Mouse (Mus musculus) thymus, postnatal 36 days (tissue): Measurements from ENCODE around the gene Ahrr.

Source experiments
- DNase-seq, 2 experiments: peaks; one replicate each; pipeline ENCODE4 v3.0.0; 2022; ENCODE audit warnings: mixed read lengths in 2 of 2

Ahrr gene

GRCm38 (mm10) chr13:74237574-74237973 lies 54.6 kb downstream of the Ahrr start:
- DNase-seq: no peak

DNA sequence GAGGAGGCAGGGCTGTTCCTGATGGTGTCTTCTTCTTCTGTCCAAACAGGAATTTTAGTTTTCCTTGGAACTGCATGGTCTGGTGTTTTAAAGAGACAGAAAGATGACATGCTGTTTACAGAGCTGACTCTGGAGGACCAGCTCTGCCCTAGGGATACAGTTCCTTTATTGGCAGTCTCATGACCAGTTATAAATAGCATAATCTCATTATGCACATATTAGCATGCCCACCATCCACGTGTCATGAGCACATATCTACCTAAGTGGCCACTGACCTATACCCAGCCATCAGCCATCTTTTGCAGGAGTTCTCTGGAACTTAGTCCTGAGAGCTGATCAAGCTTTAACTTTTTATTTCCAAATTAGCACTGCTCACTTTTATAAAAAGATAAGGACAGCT lies 71.5 kb downstream of the Ahrr start:
- no peak for DNase-seq

- DNase-seq: no peak
Observed at GRCm38 (mm10) chr13:74218441-74218840, 73.7 kb downstream of the Ahrr start.

GRCm38 (mm10) chr13:74208986-74209345 lies 83.2 kb downstream of the Ahrr start:
- peak; percentile 27 to 31 for DNase-seq

DNA sequence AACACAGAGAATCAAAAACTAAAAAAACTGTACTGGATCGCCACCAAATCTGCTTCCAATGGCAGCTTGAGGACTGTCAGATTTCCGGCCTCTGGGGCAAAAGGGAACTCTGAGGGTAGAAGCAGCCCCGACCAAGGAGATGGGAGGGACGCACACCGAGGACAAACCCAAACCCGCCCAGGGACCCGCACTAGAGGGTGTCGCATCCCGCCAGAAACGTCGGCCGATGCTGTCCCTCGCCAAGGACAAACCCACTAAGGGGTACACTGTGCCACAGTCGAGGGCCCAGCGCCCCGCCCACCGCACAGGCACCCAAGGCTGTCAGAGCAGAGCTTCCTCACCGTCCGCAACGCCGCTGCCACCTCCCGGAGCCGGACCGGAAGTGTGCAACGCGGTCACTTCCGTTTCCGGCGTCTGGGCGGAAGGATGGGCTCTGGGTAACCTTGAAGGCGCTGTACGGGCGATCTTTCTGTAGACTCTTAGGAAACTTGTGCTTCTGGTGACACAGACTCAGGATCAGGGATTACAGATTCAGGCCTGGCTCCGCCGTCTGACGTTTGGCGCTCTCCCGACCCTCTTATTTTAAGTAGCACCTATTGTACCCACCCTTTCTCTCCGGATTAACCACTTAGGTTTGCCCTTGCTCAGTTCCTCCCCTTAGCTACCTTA lies 83.7 kb downstream of the Ahrr start, which contains the start of gene Exoc3:
Gene Exoc3 (minus strand): TSS at position 416 of the 669 bp plus-strand sequence.
- peak; percentile 87 to 88 for DNase-seq

DNA sequence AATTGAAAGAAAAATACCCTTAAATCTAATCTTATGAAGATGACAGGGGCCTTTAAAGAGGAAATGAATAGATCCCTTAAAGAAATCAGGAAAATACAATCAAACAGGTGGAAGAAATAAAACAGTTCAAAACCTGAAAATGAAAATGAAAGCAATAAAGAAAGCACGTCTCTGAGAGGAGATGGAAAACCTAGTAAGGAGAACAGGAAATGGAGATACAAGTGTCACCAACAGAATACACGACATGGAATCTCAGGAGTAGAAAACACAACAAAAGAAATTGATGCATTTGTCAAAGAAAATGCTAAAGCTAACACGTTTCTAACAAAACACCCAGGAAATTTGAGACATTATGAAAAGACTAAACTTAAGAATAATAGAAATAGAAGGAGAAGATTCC lies 95.7 kb downstream of the Ahrr start:
- DNase-seq: no peak

- no peak for DNase-seq
Observed at GRCm38 (mm10) chr13:74192613-74193012, 99.5 kb downstream of the Ahrr start.

GRCm38 (mm10) chr13:74183011-74183695 lies 109.0 kb downstream of the Ahrr start:
- no peak for DNase-seq

DNA sequence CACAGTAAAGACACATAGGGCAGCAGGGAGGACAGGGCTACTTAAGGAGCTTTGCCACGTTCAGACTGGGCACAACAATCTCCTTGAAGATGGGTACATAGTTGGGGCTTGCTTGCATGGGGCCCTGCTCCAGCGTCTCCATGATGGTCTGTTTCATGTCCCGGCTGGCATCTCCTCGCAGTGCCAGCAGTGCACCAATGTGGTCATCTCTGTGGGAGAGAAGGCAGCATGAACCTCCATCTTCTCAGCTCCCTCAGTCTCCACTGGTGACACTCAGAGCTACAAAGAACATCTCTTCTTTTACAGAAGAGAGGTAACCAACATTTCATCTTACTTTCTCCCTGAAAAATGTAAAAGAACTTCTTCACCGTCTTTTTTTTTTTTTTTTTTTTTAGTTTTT lies 120.1 kb downstream of the Ahrr start:
- DNase-seq: no peak

DNA sequence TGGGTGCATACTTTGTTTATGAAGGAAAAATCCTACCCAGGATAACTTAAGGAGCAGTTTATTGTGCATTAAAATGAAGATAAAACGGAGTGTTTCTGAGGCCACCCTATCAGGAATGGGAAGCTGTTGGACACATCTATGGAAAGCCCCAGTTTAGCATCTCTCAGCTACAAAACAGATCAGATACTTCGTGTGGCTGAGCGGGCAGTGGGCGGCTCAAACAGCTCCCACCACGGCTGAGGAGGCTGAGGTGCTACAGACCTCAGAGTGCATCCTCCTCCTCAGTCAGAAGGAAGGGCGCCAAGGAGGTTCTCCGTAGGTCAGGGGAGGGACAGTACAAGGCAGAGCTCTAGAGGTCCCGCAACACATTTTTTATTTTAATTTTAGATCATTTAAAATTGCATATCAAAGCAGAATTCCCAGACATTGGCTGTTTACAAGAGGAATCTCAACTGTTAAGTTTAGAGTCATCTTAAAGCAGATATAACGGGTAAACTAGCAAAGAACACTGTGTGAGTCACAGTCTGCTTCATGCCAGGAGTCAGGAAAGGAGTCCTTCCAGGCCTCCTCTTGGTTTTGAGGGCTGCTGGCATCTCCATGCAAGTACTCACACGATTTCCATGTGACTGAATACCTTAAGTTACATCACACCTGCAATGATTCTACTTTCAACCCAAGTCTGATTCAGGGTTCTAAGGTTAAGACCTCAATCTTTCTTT lies 122.5 kb downstream of the Ahrr start:
- DNase-seq: no peak

DNA sequence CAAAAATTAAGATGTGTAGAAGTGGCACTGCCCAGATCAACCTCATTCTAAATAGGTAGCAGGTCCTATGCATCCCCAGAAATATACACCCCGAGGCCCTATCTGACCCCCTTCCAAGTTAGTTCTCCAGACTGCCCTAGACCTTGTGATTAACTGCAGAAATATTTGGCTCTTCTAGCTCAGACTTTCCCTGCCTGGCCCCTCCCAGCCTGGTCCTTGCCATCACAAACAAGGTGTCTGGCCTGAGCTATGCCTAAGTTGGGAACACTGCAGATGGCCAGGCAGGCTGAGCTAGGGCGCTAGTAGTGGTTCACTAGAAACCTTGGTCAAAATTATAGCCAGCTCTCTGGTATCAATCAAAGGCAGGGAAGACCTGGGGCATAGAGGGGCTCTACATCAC lies 124.6 kb downstream of the Ahrr start:
- DNase-seq: no peak

- DNase-seq: no peak
Observed at GRCm38 (mm10) chr13:74167057-74167413, 125.1 kb downstream of the Ahrr start.

GRCm38 (mm10) chr13:74166348-74167056 lies 125.6 kb downstream of the Ahrr start:
- peak; percentile 70 to 76 for DNase-seq
